In the genomic region with DNA sequence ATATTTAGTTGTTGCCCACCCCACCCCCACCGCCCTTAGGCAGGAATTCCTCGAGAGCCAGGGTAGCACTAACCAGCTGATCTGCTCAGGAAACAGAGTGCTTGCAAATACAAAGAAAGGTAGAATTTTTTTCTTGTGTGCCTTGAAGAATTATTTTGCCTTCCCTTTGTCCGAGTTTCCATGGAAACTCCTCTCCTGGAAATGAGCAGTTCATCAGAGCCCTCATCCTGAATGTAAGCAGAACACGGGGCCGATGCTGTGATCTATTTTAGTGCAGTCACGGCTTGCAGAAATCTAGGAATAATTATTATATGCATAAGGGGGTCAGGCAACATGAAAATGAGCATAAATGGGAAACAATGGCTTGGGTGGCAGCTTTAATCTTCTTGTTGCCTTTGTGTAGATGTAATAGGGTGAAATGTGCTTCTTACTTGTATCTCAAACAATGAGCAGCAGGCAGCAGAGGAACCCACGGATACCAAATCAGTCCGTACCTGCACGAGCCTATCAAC, we compare ENCODE assay signal across 11 mouse cellular contexts.
DNase-seq lines count a peak whose midpoint lies in the region; ATAC-seq and TF ChIP-seq lines count a peak whose summit lies in the region.
"Had no signal": no experiment of that assay in that cellular context is flagged by ENCODE, and none has a peak within 500 bp of the region (broad histone marks: within the 10 kb centered on the region; RNA-seq: fewer than 3 reads in every experiment).

No protein-coding gene starts in this region.

- no peaks in the 10 kb centered on the region for H3K27me3 ChIP-seq in midbrain, embryonic 13.5 days
- H3K27me3 ChIP-seq in intestine, postnatal 0 days (replicated peaks; ENCODE audit: control insufficient read depth, insufficient read depth, low read length): no peaks in the 10 kb centered on the region
- H3K27me3 ChIP-seq: lung, embryonic 15.5 days had no signal

- DNase-seq in left cerebral cortex, adult 2 months (ENCODE audit: extremely low spot score in 1 of 2, low spot score in 2 of 2): peak in 1 of 2 experiments; percentile 25
- DNase-seq in left cerebral cortex, postnatal 36 days (ENCODE audit: low spot score in 2 of 2): no peak
- DNase-seq in forelimb bud, embryonic 11.5 days (ENCODE audit: low read depth, low spot score): peak; percentile 5
- DNase-seq in right cerebral cortex, postnatal 36 days (ENCODE audit: low spot score in 2 of 2): peak; percentile 9 to 34
- no peak for DNase-seq in urinary bladder, postnatal 4 days (ENCODE audit: low spot score in 2 of 2)
- DNase-seq in gastrocnemius, adult 18-20 months (ENCODE audit: low spot score): no peak
- DNase-seq: adrenal gland, postnatal 36 days had no signal

- intact Hi-C loops in left cerebral cortex, adult 2 months (cut with DNase I): loop anchor here (2.0 to 5.0 kb wide), 3 partner anchors 61 to 239 kb away; no protein-coding TSS in a partner anchor
- intact Hi-C loops in left cerebral cortex, postnatal 36 days (cut with DNase I): loop anchor here (5.0 kb wide), 1 partner anchor 61 kb away; the partner anchor contains the start of gene Arl4a

- TF ChIP-seq CTCF in left cerebral cortex, adult 2 months (IDR thresholded peaks at IDR 0.05): no peak
- no peak for TF ChIP-seq CTCF in intestine, postnatal 0 days (IDR thresholded peaks at IDR 0.05; ENCODE audit: low read depth)

- peak overlapping the region; percentile 38 for H3K4me2 ChIP-seq in midbrain, embryonic 13.5 days (replicated peaks)
- H3K4me2 ChIP-seq in intestine, postnatal 0 days (replicated peaks; ENCODE audit: low read depth): no peak overlapping the region
- H3K4me2 ChIP-seq: lung, embryonic 15.5 days had no signal

- peaks cover 37% of the 10 kb centered on the region for H3K4me1 ChIP-seq in midbrain, embryonic 13.5 days (replicated peaks)
- H3K4me1 ChIP-seq in intestine, postnatal 0 days (replicated peaks; ENCODE audit: control insufficient read depth, insufficient read depth, low read length): no peaks in the 10 kb centered on the region
- H3K4me1 ChIP-seq: lung, embryonic 15.5 days had no signal

- H3K4me3 ChIP-seq in left cerebral cortex, adult 2 months: 0 out of 2 replicates have a peak overlapping the region, but pooled peaks have one; percentile 7
- no peak overlapping the region for H3K4me3 ChIP-seq in midbrain, embryonic 13.5 days (replicated peaks)
- H3K4me3 ChIP-seq in intestine, postnatal 0 days (ENCODE audit: low read depth, low read length): no peak overlapping the region
- H3K4me3 ChIP-seq: lung, embryonic 15.5 days; myocyte had no signal

- peak overlapping the region; percentile 43; the same call in 1 of the 2 replicates for H3K9ac ChIP-seq in midbrain, embryonic 13.5 days (replicated peaks)
- H3K9ac ChIP-seq in intestine, postnatal 0 days (ENCODE audit: low read depth, low read length): no peak overlapping the region
- H3K9ac ChIP-seq: lung, embryonic 15.5 days had no signal

- no peaks in the 10 kb centered on the region for H3K36me3 ChIP-seq in midbrain, embryonic 13.5 days
- H3K36me3 ChIP-seq in intestine, postnatal 0 days (ENCODE audit: control insufficient read depth, insufficient read depth): no peaks in the 10 kb centered on the region
- H3K36me3 ChIP-seq: lung, embryonic 15.5 days had no signal

- peak; percentile 78 for ATAC-seq in midbrain, embryonic 13.5 days
- ATAC-seq in intestine, postnatal 0 days: no peak

- WGBS in midbrain, embryonic 13.5 days: 7% methylated on average over 9 of the region's 9 CpGs
- 60% methylated on average over 9 of the region's 9 CpGs for WGBS in intestine, postnatal 0 days

- no peaks in the 10 kb centered on the region for H3K9me3 ChIP-seq in midbrain, embryonic 13.5 days
- no peaks in the 10 kb centered on the region for H3K9me3 ChIP-seq in intestine, postnatal 0 days (ENCODE audit: control insufficient read depth)
- H3K9me3 ChIP-seq: lung, embryonic 15.5 days had no signal

- H3K27ac ChIP-seq in left cerebral cortex, adult 2 months: peak overlapping the region; percentile 69; the same call in 1 of the 2 replicates
- H3K27ac ChIP-seq in midbrain, embryonic 13.5 days: peak overlapping the region; percentile 88
- no peak overlapping the region for H3K27ac ChIP-seq in intestine, postnatal 0 days (ENCODE audit: low read depth, low read length)
- H3K27ac ChIP-seq: lung, embryonic 15.5 days had no signal

Comparison
In these comparisons a context has a peak if more than half of its experiments do, and no peak if none do; other contexts are left out.
1. DNase-seq: peak in forelimb bud, embryonic 11.5 days (single experiment) and right cerebral cortex, postnatal 36 days (2 of 2); none in left cerebral cortex, postnatal 36 days (0 of 2), urinary bladder, postnatal 4 days (0 of 2) and gastrocnemius, adult 18-20 months (single experiment).